Mouse (Mus musculus) layer of hippocampus, adult 11-12 months (tissue): ENCODE data around the gene Pcsk5.
"Not testable (repeated sequence)": the region's sequence is repeated elsewhere in the genome, so short reads cannot be mapped to it uniquely, and the experiment has no call there.

ENCODE experiments used
- DNase-seq: peaks from one replicate; pipeline ENCODE4 v3.0.0; 2022; ENCODE audit warnings: low spot score

Gene Pcsk5

GRCm38 (mm10) chr19:17473138-17473537, 364.3 kb downstream of the Pcsk5 start:
- not testable (repeated sequence) for DNase-seq

DNA sequence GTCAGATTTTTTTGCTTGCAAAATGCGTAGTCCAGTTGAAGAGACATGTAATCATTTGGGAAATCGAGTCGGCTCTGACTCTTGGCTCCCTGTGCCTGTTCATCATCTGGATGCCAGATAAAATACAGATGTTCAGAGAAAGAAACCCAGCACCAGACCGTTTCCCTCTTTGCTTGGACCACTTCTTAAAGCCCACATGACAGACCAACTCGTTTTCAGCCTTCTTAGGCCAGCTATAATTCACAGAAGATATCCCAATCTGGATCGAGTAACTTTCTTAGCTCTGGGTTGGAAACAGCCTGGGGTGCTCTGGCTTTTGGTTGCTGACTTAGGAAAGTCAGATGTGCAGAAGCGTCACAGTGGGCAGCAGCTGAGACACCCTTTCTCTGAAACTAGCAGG, 365.6 kb downstream of the Pcsk5 start:
- DNase-seq: no peak

DNA sequence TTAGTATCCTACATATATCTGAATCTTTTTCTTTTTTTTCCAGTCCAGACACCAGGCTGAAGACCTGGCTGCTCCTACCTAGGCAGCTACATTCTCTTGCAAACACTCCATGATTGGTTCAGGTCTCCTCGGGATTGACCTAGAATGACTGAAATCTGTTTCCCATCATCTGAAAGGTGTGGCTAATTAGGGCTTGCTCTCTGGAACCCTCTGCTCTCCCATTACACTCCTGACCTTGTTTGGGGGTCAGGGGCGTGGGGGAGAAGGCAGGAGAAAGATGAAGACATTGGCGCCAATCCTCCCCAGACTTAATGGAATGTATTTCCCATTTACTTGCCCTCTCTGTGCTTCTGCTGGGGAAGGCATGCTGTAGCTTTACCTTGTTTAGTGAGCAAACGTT, 366.2 kb downstream of the Pcsk5 start:
- no peak for DNase-seq

GRCm38 (mm10) chr19:17467556-17468211, 369.7 kb downstream of the Pcsk5 start:
- peak; percentile 43 for DNase-seq

DNA sequence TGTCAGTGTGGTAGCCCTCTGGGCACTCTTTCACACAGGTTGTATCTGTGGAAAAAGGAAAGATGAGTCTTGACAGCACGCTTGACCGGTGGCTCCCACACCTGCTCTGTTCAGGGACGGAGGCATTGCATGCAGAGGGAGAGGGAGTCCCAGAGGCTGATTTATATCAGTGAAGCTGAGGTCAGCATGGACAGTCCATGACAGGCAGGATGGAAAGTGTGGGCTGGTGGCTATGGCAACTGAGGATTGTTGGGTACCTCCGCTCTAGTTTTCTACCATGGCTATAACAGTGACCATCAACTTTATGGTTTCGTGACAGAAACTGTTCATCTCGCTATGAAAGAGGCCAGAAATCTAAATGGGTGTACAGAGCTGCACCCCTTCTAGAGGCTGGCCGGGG, 385.4 kb downstream of the Pcsk5 start:
- no peak for DNase-seq

- DNase-seq: no peak
Observed at GRCm38 (mm10) chr19:17443581-17443980, 393.9 kb downstream of the Pcsk5 start.

DNA sequence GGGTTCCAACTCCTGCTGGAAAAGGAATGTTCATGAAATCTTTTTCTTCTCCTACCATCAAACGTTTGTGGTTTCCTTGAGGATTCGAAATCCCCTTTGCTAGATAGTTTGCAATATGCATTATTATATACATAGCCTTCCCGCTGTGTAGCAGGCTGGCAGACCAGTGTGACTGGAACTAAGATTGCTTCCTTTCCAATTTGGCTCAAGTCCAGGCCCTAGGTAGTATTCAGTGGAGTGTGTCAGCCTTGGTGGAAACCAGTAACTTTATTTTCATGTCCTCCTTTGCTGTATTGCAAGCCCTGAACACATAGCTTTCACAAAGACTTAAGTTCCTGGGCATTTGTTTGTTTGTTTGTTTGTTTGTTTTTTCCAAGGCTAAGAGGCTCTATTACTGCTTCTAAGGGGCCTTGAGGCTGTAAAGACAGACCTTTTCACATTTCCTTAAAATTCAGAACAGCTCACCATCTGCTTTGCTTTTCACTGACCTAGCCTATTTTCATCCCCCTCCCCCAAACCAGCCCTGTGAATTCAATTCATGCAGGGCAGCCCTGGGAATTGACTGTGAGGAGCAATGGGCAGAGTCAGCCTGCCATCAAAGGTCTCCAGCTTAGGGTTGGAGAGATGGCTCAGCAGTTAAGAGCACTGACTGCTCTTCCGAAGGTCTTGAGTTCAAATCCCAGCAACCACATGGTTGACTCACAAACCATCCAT, 397.8 kb downstream of the Pcsk5 start:
- no peak for DNase-seq

DNA sequence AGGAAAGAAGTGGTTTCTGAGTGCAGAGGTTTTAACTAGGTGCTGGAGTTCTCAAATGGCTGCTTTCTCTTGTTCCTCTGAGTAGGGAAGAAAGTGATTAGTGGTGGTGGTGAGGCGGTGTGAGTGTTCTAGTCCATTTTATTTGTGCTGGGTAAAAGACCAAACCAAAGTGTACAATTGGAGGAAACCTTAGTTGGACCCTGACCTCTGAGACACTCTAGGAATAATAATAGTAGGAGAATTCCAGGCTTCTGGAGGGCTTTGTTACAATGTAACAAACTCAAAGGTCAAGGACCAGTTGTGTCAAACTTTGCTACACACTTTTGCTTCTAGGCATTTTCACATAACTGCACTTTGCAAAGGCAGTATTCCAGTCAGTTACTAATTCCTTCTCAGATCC, 400.8 kb downstream of the Pcsk5 start:
- no peak for DNase-seq

- no peak for DNase-seq
Observed at GRCm38 (mm10) chr19:17428561-17428914, 408.9 kb downstream of the Pcsk5 start.

DNA sequence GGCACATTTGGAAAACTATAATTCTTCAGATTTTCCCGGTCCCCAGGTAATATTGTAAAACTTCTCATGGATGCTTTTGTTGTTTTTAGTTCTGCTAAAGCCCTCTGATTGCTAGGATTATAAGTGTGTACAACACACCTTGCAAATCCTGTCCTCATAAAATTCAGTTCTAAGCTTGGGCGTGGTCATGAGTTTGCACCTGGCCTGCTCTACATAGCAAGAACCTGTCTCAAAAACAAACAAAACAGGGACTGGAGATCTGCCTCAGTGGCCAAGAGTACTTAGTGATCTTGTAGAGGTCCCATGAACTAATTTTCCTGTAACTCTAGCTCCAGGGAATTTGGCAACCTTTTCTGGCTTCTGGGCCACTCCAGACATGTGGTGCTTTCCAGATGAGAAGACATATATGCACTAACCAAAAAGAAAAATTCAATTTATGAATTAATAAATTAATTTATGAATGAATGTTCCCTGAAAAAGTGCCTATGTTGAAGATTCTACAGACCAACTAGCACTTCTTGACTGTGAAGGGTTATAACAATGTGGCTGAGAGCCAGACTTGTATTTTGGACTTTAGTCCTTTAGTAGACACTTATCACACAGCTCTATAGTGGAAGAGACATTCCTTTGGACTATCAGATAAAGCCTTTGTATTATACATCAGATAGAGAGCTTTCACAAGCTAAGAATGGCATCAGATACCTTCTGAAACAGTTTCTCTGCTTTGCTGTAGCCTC, 409.4 kb downstream of the Pcsk5 start:
- no peak for DNase-seq

DNA sequence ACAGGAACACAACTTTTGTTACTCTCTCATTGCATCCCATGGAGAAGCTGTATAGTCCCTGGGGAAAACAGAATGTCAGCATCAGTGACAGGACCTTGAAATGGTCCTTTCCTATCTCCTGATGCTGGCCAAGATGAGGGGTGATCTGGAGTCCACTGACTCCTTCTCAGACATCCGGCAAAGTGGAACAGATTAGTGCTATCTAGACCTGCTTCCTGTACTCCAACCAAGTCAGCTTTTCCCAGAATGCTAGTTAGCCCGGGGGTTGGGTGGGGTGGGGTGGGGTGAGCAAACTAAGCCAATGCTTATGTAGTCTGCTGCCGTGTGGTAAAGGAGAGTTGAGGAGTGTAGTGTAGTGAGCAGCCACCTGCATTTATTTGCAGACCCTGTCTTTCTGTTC, 414.1 kb downstream of the Pcsk5 start:
- DNase-seq: no peak

GRCm38 (mm10) chr19:17417855-17418254, 419.6 kb downstream of the Pcsk5 start:
- DNase-seq: no peak

GRCm38 (mm10) chr19:17412915-17413459, 424.4 kb downstream of the Pcsk5 start:
- no peak for DNase-seq

DNA sequence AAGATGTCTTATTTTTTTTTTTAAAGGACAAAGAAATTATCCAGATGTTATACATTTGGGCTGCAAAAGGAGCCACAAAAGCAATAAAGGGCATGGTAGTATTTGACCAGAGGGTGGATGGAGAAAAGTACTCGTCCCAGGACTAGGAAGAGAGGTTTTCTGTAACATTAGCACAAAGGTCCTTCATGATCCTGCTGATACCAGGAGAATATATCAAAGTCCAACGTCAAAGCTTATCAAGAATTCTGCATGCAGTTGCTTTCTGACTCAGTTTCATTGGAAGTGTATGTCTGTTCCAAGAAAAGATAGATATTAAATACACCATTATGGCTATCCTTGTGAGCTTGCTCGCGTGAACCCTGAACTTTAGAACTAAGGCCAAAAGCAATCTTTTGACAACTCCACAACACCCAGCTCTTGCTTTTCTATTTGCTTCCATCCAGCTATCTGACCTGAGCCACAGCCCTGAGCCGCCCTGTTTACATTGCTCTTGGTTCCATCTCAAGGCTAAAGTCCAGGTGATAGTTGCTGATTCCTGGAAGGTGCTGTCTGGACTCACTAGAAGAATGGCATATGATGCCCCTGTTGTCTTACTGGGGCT, 426.9 kb downstream of the Pcsk5 start:
- DNase-seq: no peak

GRCm38 (mm10) chr19:17409351-17409750, 428.1 kb downstream of the Pcsk5 start:
- no peak for DNase-seq

DNA sequence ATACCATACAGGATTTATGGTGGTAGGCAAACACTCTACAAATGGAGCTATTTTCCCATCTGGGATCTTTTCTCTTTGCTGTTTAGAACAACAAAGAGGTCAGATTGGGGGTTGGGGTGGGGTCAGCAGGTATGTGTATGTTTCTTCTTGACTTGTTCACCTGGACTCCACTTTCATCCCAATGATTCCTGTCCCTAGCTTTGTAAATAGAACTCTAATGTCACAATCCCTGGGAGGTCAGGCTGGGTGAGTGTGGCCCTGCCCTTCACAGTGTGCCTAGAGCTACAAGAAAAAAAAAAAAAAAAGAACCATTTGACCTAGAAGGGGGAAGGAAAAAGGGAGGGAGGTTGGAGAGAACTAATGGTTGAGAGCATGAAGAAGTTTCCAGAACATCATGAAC, 428.8 kb downstream of the Pcsk5 start:
- no peak for DNase-seq

- no peak for DNase-seq
Observed at GRCm38 (mm10) chr19:17406823-17407222, 430.6 kb downstream of the Pcsk5 start.

DNA sequence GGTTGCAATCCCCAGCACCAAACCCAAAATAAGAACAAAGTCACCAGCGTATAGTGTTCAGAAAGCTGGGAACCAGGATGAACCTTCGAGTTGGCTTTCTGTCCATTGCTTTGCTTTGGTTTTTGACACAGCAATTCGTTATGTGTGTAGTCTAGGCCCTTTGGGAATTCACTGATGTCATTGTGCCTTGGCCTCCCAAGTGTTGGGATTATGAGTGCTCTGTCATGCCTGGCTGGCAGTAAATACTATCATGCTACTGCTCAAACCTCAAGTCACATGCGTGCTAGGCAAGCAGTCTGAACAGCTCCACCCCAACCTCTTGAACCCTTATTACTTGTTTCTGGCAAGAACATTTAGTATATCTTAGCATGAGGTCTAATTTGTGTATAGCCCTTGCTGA, 434.3 kb downstream of the Pcsk5 start:
- DNase-seq: no peak

DNA sequence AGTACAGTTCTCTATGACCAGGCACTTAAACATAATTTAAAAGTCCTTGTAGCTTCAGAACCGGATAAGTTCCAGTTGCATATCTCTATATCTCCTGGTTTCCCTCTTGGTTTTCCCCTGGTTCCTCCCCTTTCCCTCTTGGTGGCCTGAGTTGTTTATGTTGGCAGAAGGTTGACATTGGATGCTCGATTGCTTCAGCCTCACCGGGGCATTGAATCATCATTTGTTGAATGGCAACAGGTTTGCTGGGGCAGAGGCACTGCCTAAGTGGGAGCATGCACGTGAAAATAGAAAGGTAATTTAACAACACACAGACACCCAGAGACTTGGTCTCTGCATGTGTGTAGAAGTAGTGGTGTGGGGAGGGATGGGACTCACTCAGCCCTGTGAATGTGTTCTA, 436.9 kb downstream of the Pcsk5 start:
- DNase-seq: no peak

DNA sequence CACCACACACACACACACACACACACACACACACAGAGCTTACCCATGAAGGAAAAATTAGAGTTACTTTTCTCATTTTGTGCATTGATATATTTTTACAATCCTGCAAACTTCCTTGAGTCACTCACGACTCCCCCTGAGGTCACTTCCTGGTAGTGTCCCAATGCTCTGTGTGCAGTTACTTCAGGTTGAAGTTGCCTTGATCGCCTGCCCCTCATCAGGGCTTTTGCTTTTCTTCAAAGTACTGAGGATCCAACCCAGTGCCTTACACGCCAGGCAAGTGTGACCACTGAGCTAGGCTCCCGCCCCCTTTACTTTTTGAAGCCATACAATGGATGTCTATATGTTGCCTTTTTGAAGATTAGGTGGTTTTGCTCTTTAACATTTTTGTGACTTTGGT, 437.5 kb downstream of the Pcsk5 start:
- DNase-seq: no peak

- DNase-seq: no peak
Observed at GRCm38 (mm10) chr19:17397922-17398321, 439.5 kb downstream of the Pcsk5 start.

GRCm38 (mm10) chr19:17396802-17397201, 440.6 kb downstream of the Pcsk5 start:
- DNase-seq: no peak
